Mouse (Mus musculus) cortical plate, adult 2 months (tissue): ENCODE measurements around the gene Pdcd2l. TPM values are rescaled to one million over a fixed set of nuclear protein-coding genes. Genes with fewer than 3 reads are reported as not detected.
"Not testable (repeated sequence)": the region's sequence is repeated elsewhere in the genome, so short reads cannot be mapped to it uniquely, and the experiment has no call there.

Experiments used
- H3K27ac ChIP-seq: fragments of 200-500 bp; 2 replicates; pipeline ENCODE4 v1.5.1; 2012; ENCODE audit warnings: low read length, control low read depth, inconsistent platforms; ENCODE audit not compliant: insufficient read depth
- H3K4me1 ChIP-seq: fragments of 200-500 bp; 2 replicates; pipeline ENCODE4 v1.6.1; 2011; ENCODE audit warnings: low read length; ENCODE audit not compliant: control insufficient read depth, insufficient read depth
- H3K4me3 ChIP-seq: fragments of 200-500 bp; 2 replicates; pipeline ENCODE4 v1.5.1; 2011; ENCODE audit warnings: mild to moderate bottlenecking, low read length, control low read depth; ENCODE audit not compliant: insufficient read depth
- CTCF ChIP-seq: fragments of 200-500 bp; IDR thresholded peaks from 2 replicates; pipeline ENCODE4 v1.5.1; 2011; ENCODE audit warnings: mild to moderate bottlenecking, control low read depth, low read length; ENCODE audit not compliant: insufficient read depth; ENCODE audit errors: extremely low read depth
- POLR2A ChIP-seq: fragments of 200-500 bp; IDR thresholded peaks from 2 replicates; pipeline ENCODE4 v1.6.1; 2011; ENCODE audit warnings: mild to moderate bottlenecking, low read length, control low read depth; ENCODE audit not compliant: insufficient read depth; ENCODE audit errors: extremely low read depth
- polyA plus RNA-seq: library from polyadenylated mRNA; depleted of rRNA; stranded (reverse); fragments of >200 nt; gene quantifications from 2 replicates; pipeline ENCODE4 v1.2.3, GENCODE M21; 2012

The Pdcd2l gene
- polyA plus RNA-seq, 1 experiment, result 30.5 TPM

DNA sequence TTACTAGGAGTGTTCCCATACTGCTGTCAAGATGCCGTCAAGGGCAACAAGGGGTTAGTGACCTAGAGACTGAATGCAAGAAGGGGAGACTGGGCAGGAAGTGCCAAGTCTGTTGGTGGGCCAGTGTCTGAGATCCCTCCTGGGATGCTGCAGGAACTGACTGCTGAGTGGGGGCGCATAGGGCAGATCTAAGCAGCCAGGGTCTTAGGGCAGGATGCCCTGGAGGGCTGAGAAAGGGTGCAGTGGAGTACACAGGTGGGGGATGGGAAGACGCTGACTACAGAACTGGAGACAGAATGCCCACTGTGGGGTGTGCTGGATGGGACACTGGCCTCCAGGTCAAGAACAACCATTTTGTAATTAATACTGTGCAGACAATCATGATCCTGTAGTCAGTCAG is 12.7 kb downstream of the Pdcd2l start:
- no peak overlapping the region for H3K27ac ChIP-seq
- no peak overlapping the region for H3K4me3 ChIP-seq
- TF ChIP-seq CTCF (no peak), POLR2A (no peak)
- no peaks in the 10 kb centered on the region for H3K4me1 ChIP-seq

- Histone ChIP-seq H3K27ac (no peak overlapping the region), H3K4me3 (no peak overlapping the region)
- no peak for TF ChIP-seq CTCF
These were observed 13.1 kb downstream of the Pdcd2l start for GRCm38 (mm10) chr7:34183356-34183755.

GRCm38 (mm10) chr7:34176241-34176640 is 20.2 kb downstream of the Pdcd2l start:
- H3K4me1 ChIP-seq, H3K4me3 ChIP-seq, H3K27ac ChIP-seq: not testable (repeated sequence)

More at GRCm38 (mm10) chr7:34183356-34183755, 13.1 kb downstream of the Pdcd2l start:
- no peaks in the 10 kb centered on the region for H3K4me1 ChIP-seq

- TF ChIP-seq CTCF (no peak), POLR2A (no peak)
- H3K4me1 ChIP-seq, result no peaks in the 10 kb centered on the region
- no peak overlapping the region for H3K27ac ChIP-seq
- no peak overlapping the region for H3K4me3 ChIP-seq
These were observed 24.2 kb downstream of the Pdcd2l start for GRCm38 (mm10) chr7:34172251-34172650.

GRCm38 (mm10) chr7:34169454-34169853 is 27.0 kb downstream of the Pdcd2l start, which contains the start of gene Uba2:
Uba2 (minus strand) TSS chr7:34169599.
- H3K4me3 ChIP-seq, result peak within 1 kb of the TSS; percentile 84
- no peaks in the 10 kb centered on the region for H3K4me1 ChIP-seq
- H3K27ac ChIP-seq, result no peak within 1 kb of the TSS
- TF ChIP-seq POLR2A (no peak), CTCF (no peak)

DNA sequence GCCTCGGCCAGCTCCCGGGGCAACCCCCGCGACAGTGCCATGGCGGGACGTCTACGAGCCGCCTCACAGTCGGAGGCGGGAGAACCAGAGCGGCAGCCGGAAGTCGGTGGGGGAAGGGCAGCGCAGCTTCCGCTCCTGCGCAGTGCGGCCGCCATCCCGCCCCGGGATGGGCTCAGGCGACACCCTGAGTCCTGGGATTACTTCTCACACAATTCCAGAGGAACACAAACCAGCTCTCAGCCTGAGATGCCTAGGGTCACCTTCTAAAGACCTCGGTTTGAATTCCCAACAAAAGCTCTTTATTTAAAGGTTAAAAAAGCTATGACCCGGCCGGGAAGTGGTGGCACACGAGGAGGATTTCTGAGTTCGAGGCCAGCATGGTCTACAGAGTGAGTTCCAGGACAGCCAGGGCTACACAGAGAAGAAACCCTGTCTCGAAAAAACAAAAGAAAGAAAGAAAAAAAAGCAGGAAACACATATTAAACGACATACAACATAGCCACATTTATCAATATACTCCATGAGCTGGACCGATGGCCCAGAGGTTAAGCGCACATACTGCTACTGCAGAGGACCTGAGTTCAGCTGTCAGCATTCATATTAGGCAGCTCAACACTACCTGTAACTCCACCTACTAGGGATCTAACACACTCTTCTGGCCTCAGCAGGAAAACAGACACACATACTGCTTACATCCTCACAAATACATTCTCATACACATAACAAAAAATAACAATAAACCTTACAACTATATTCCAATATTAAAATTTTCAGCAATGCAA is 27.8 kb downstream of the Pdcd2l start:
- Histone ChIP-seq H3K27ac (peak overlapping the region; percentile 79; the same call in 1 of the 2 replicates), H3K4me3 (peak overlapping the region; percentile 84), H3K4me1 (no peaks in the 10 kb centered on the region)
- TF ChIP-seq CTCF, result no peak
- peak; percentile 91 for TF ChIP-seq POLR2A

DNA sequence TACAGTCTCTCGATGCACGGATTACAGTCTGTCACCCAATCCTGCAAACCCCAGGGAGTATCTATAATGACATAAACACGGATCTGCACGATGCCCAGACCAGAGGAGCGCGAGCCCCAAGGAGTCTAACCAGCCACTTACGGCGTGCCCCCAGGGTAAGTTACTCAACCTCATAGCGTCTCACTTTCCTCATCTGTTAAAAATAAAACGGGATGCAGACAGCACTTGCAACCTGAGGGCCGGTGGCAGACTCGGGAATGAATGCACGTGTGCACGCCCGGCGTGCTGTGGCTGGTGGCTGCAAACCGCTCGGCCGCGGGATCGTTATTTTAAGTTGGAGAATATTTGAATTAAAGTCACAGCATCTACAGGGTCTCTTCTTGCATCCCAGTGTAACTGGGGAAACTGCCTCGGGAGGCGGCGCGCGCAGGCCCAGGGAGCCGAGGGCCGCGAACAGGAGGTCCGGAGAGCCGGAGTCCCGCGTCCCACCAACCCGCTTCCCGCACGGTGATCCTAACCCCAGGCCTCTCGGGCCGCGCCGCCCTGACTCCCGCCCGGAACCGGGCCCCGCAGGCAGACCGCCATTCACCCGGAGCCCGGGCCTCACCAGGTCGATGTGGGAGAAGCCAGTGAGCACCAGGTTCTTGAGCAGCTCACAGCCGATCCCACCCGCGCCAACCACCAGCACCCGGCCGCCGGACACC is 28.5 kb downstream of the Pdcd2l start:
- TF ChIP-seq POLR2A (no peak), CTCF (no peak)
- Histone ChIP-seq H3K4me1 (no peaks in the 10 kb centered on the region), H3K4me3 (peak overlapping the region; percentile 84), H3K27ac (peak overlapping the region; percentile 79; the same call in 1 of the 2 replicates)

DNA sequence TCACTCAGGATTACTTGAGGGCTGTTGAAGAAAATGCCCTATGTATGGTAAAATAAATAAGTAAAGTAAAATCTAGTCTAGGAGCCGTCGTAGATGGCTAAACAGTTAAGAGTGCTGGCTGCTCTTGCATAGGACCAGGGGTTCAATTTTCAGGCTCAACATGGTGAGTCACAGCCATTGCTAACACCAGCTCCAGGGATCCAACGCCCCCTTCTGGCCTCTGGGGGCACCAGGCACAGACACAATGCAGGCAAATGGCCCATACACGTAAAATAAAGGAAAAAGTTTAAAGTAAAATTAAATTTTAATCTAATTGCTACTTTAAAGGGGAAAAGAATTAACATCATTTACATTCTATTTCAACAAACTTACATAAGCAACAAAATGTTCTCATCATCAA is 29.6 kb downstream of the Pdcd2l start:
- H3K4me3 ChIP-seq, result peak overlapping the region; percentile 84; the same call in 1 of the 2 replicates
- H3K27ac ChIP-seq, result no peak overlapping the region
- TF ChIP-seq CTCF, result 0 out of 2 replicates have a peak, but pooled peaks have one; percentile 9
- no peak for TF ChIP-seq POLR2A
- H3K4me1 ChIP-seq, result no peaks in the 10 kb centered on the region

- no peak overlapping the region for H3K4me3 ChIP-seq
- TF ChIP-seq CTCF (no peak), POLR2A (no peak)
- H3K27ac ChIP-seq, result no peak overlapping the region
- H3K4me1 ChIP-seq, result no peaks in the 10 kb centered on the region
These were observed 30.5 kb downstream of the Pdcd2l start for GRCm38 (mm10) chr7:34165999-34166398.

- Histone ChIP-seq H3K4me3 (no peak overlapping the region), H3K27ac (no peak overlapping the region), H3K4me1 (no peaks in the 10 kb centered on the region)
- no peak for TF ChIP-seq CTCF
- no peak for TF ChIP-seq POLR2A
These were observed 31.8 kb downstream of the Pdcd2l start for GRCm38 (mm10) chr7:34164671-34165070.
